Mouse (Mus musculus): ENCODE data around the gene Ncoa4. TPM values are rescaled to one million over a fixed set of nuclear protein-coding genes. Genes with fewer than 3 reads are reported as not detected.
"Not testable (repeated sequence)": the region's sequence is repeated elsewhere in the genome, so short reads cannot be mapped to it uniquely, and the experiment has no call there.

Ncoa4 gene
- polyA plus RNA-seq, 1 experiment from 2014 or later = 289 TPM

- ATAC-seq = peak; percentile 73
- 44% methylated on average over 2 of the region's 2 CpGs for WGBS (ENCODE audit: insufficient replicate concordance)
- no peak overlapping the region for H3K4me2 ChIP-seq
These were observed 15.6 kb downstream of the Ncoa4 start for GRCm38 (mm10) chr14:32175310-32175709.

GRCm38 (mm10) chr14:32176590-32176989, 16.9 kb downstream of the Ncoa4 start:
- ATAC-seq; H3K4me2 ChIP-seq; H3K4me3 ChIP-seq; H3K9ac ChIP-seq; H3K27me3 ChIP-seq (replicated peaks); H3K9me3 ChIP-seq (replicated peaks); H3K27ac ChIP-seq: not testable (repeated sequence)
- H3K36me3 ChIP-seq = peaks cover 76% of the 10 kb centered on the region
- WGBS (ENCODE audit: insufficient replicate concordance) = 83% methylated on average over 5 of the region's 5 CpGs
- peaks cover 23% of the 10 kb centered on the region; the same call in 1 of the 2 replicates for H3K4me1 ChIP-seq

More at GRCm38 (mm10) chr14:32175310-32175709, 15.6 kb downstream of the Ncoa4 start:
- Histone ChIP-seq H3K27ac (peak overlapping the region; percentile 54; the same call in 1 of the 2 replicates), H3K9ac (no peak overlapping the region), H3K36me3 (peaks cover 77% of the 10 kb centered on the region), H3K9me3 (replicated peaks) (no peaks in the 10 kb centered on the region), H3K27me3 (replicated peaks) (no peaks in the 10 kb centered on the region), H3K4me3 (no peak overlapping the region), H3K4me1 (peaks cover 33% of the 10 kb centered on the region)

- peaks cover 15% of the 10 kb centered on the region; the same call in 1 of the 2 replicates for H3K4me1 ChIP-seq
- 64% methylated on average over 10 of the region's 10 CpGs for WGBS (ENCODE audit: insufficient replicate concordance)
- H3K4me3 ChIP-seq = no peak overlapping the region
- H3K4me2 ChIP-seq = no peak overlapping the region
- no peaks in the 10 kb centered on the region for H3K9me3 ChIP-seq (replicated peaks)
- no peak overlapping the region for H3K27ac ChIP-seq
- peaks cover 76% of the 10 kb centered on the region for H3K36me3 ChIP-seq
- H3K27me3 ChIP-seq (replicated peaks) = no peaks in the 10 kb centered on the region
- peak; percentile 58; the same call in 1 of the 2 replicates for ATAC-seq
- no peak overlapping the region for H3K9ac ChIP-seq
These were observed 19.9 kb downstream of the Ncoa4 start for GRCm38 (mm10) chr14:32179393-32180195.

GRCm38 (mm10) chr14:32180861-32181260, 21.2 kb downstream of the Ncoa4 start:
- 79% methylated on average over 6 of the region's 6 CpGs for WGBS (ENCODE audit: insufficient replicate concordance)
- Histone ChIP-seq H3K27ac (no peak overlapping the region), H3K9me3 (replicated peaks) (no peaks in the 10 kb centered on the region), H3K36me3 (peaks cover 76% of the 10 kb centered on the region), H3K4me1 (peaks cover 8% of the 10 kb centered on the region; the same call in 1 of the 2 replicates), H3K9ac (no peak overlapping the region), H3K4me3 (no peak overlapping the region), H3K27me3 (replicated peaks) (no peaks in the 10 kb centered on the region), H3K4me2 (no peak overlapping the region)
- no peak for ATAC-seq

- Histone ChIP-seq H3K4me1 (peaks cover 8% of the 10 kb centered on the region; the same call in 1 of the 2 replicates), H3K27ac (no peak overlapping the region), H3K4me2 (no peak overlapping the region), H3K4me3 (no peak overlapping the region), H3K9me3 (replicated peaks) (no peaks in the 10 kb centered on the region), H3K9ac (no peak overlapping the region), H3K27me3 (replicated peaks) (no peaks in the 10 kb centered on the region), H3K36me3 (peaks cover 94% of the 10 kb centered on the region)
- ATAC-seq = no peak
- WGBS (ENCODE audit: insufficient replicate concordance) = 93% methylated on average over 4 of the region's 4 CpGs
These were observed 24.2 kb downstream of the Ncoa4 start for GRCm38 (mm10) chr14:32183846-32184245.

- Histone ChIP-seq H3K27ac (0 out of 2 replicates have a peak overlapping the region, but pooled peaks have one; percentile 12), H3K4me2 (no peak overlapping the region), H3K36me3 (peaks cover 98% of the 10 kb centered on the region), H3K9ac (no peak overlapping the region), H3K27me3 (replicated peaks) (no peaks in the 10 kb centered on the region), H3K4me1 (0 out of 2 replicates have a peak, but pooled peaks cover 9% of the 10 kb centered on the region), H3K9me3 (replicated peaks) (no peaks in the 10 kb centered on the region), H3K4me3 (no peak overlapping the region)
- ATAC-seq = no peak
- 85% methylated on average over 6 of the region's 6 CpGs for WGBS (ENCODE audit: insufficient replicate concordance)
These were observed 31.1 kb downstream of the Ncoa4 start for GRCm38 (mm10) chr14:32190627-32191391.

- no peaks in the 10 kb centered on the region for H3K27me3 ChIP-seq (replicated peaks)
- no peak overlapping the region for H3K4me3 ChIP-seq
- ATAC-seq = no peak
- H3K9ac ChIP-seq = no peak overlapping the region
- no peaks in the 10 kb centered on the region for H3K9me3 ChIP-seq (replicated peaks)
- H3K4me2 ChIP-seq = no peak overlapping the region
- H3K27ac ChIP-seq = peak overlapping the region; percentile 36; the same call in 1 of the 2 replicates
- 0 out of 2 replicates have a peak, but pooled peaks cover 9% of the 10 kb centered on the region for H3K4me1 ChIP-seq
- WGBS (ENCODE audit: insufficient replicate concordance) = 52% methylated on average over 5 of the region's 5 CpGs
- peaks cover 95% of the 10 kb centered on the region for H3K36me3 ChIP-seq
These were observed 32.3 kb downstream of the Ncoa4 start for GRCm38 (mm10) chr14:32191926-32192325.

- Histone ChIP-seq H3K27ac (no peak overlapping the region), H3K4me2 (no peak overlapping the region), H3K4me1 (0 out of 2 replicates have a peak, but pooled peaks cover 9% of the 10 kb centered on the region), H3K36me3 (peaks cover 95% of the 10 kb centered on the region), H3K4me3 (no peak overlapping the region), H3K9ac (no peak overlapping the region), H3K9me3 (replicated peaks) (no peaks in the 10 kb centered on the region), H3K27me3 (replicated peaks) (no peaks in the 10 kb centered on the region)
- ATAC-seq = peak; percentile 47; the same call in 1 of the 2 replicates
- WGBS (ENCODE audit: insufficient replicate concordance) = 23% methylated on average over 3 of the region's 3 CpGs
These were observed 32.8 kb downstream of the Ncoa4 start for GRCm38 (mm10) chr14:32192437-32192836.

- not testable (repeated sequence) for H3K9me3 ChIP-seq (replicated peaks); H3K9ac ChIP-seq; H3K27me3 ChIP-seq (replicated peaks); H3K4me3 ChIP-seq; H3K4me2 ChIP-seq; ATAC-seq; H3K27ac ChIP-seq
- Histone ChIP-seq H3K36me3 (peaks cover 94% of the 10 kb centered on the region), H3K4me1 (peaks cover 11% of the 10 kb centered on the region; the same call in 1 of the 2 replicates)
- WGBS (ENCODE audit: insufficient replicate concordance) = 70% methylated on average over 5 of the region's 5 CpGs
These were observed 33.9 kb downstream of the Ncoa4 start for GRCm38 (mm10) chr14:32193557-32193956.

GRCm38 (mm10) chr14:32201354-32201753, 41.7 kb downstream of the Ncoa4 start:
- Histone ChIP-seq H3K4me3 (peak overlapping the region; percentile 92), H3K9ac (peak overlapping the region; percentile 94), H3K27ac (peak overlapping the region; percentile 80), H3K4me1 (peaks cover 40% of the 10 kb centered on the region), H3K36me3 (peaks cover 37% of the 10 kb centered on the region), H3K4me2 (peak overlapping the region; percentile 94), H3K27me3 (replicated peaks) (no peaks in the 10 kb centered on the region), H3K9me3 (replicated peaks) (peaks cover 5% of the 10 kb centered on the region; the same call in 1 of the 2 replicates)
- WGBS (ENCODE audit: insufficient replicate concordance) = under 1% methylated on average over 26 of the region's 26 CpGs
- peak; percentile 46; the same call in 1 of the 2 replicates for ATAC-seq

- ATAC-seq = peak; percentile 90
- Histone ChIP-seq H3K4me1 (peaks cover 40% of the 10 kb centered on the region), H3K36me3 (peaks cover 33% of the 10 kb centered on the region), H3K4me3 (peak within 1 kb of the TSS; percentile 92), H3K27me3 (replicated peaks) (no peaks in the 10 kb centered on the region), H3K27ac (peak within 1 kb of the TSS; percentile 80), H3K4me2 (peak within 1 kb of the TSS; percentile 94), H3K9me3 (replicated peaks) (peaks cover 5% of the 10 kb centered on the region; the same call in 1 of the 2 replicates), H3K9ac (peak within 1 kb of the TSS; percentile 94)
- WGBS (ENCODE audit: insufficient replicate concordance) = 3% methylated on average over 77 of the region's 77 CpGs
These were observed 42.3 kb downstream of the Ncoa4 start, which contains the start of the genes Timm23 and Parg for GRCm38 (mm10) chr14:32201791-32202451. Timm23 (minus strand) TSS chr14:32201898. Parg (plus strand) TSS chr14:32201949.
